Mouse (Mus musculus): Measurements from ENCODE around the gene Gpatch8. TPM values are rescaled to one million over a fixed set of nuclear protein-coding genes. Genes with fewer than 3 reads are reported as not detected.
A peak's percentile ranks its signal among the peaks of the same experiment; 100 is the strongest.

Gpatch8 gene
- polyA plus RNA-seq, 1 experiment from 2014 or later = 76.7 TPM

GRCm38 (mm10) chr11:102440255-102440654 is 115.9 kb downstream of the Gpatch8 start:
- Histone ChIP-seq H3K27ac (replicated peaks) (no peak overlapping the region), H3K27me3 (replicated peaks; ENCODE audit: low read depth, poor library complexity, severe bottlenecking) (peaks cover 36% of the 10 kb centered on the region), H3K9me3 (no peaks in the 10 kb centered on the region), H3K4me3 (no peak overlapping the region), H3K4me1 (peaks cover 46% of the 10 kb centered on the region), H3K36me3 (replicated peaks) (peaks cover 88% of the 10 kb centered on the region)
- WGBS = 89% methylated on average over 8 of the region's 8 CpGs
- DNase-seq (ENCODE audit: low spot score) = no peak

- 80% methylated on average over 14 of the region's 14 CpGs for WGBS
- Histone ChIP-seq H3K9me3 (no peaks in the 10 kb centered on the region), H3K27me3 (replicated peaks; ENCODE audit: low read depth, poor library complexity, severe bottlenecking) (peaks cover 31% of the 10 kb centered on the region), H3K36me3 (replicated peaks) (peaks cover 96% of the 10 kb centered on the region), H3K27ac (replicated peaks) (no peak overlapping the region), H3K4me1 (peaks cover 38% of the 10 kb centered on the region), H3K4me3 (peak overlapping the region; percentile 54; the same call in 1 of the 2 replicates)
- DNase-seq (ENCODE audit: low spot score) = no peak
These were observed 116.8 kb downstream of the Gpatch8 start for GRCm38 (mm10) chr11:102439093-102440082.

- 6% methylated on average over 77 of the region's 77 CpGs for WGBS
- Histone ChIP-seq H3K27ac (replicated peaks) (peak overlapping the region; percentile 63), H3K27me3 (replicated peaks; ENCODE audit: low read depth, poor library complexity, severe bottlenecking) (peaks cover 31% of the 10 kb centered on the region), H3K4me1 (peaks cover 33% of the 10 kb centered on the region), H3K9me3 (no peaks in the 10 kb centered on the region), H3K36me3 (replicated peaks) (peaks cover 95% of the 10 kb centered on the region), H3K4me3 (peak overlapping the region; percentile 54)
- DNase-seq (ENCODE audit: low spot score) = peak; percentile 93
These were observed 117.7 kb downstream of the Gpatch8 start for GRCm38 (mm10) chr11:102438212-102439092.

- Histone ChIP-seq H3K9me3 (no peaks in the 10 kb centered on the region), H3K27me3 (replicated peaks; ENCODE audit: low read depth, poor library complexity, severe bottlenecking) (peaks cover 31% of the 10 kb centered on the region), H3K4me3 (peak overlapping the region; percentile 54), H3K36me3 (replicated peaks) (peaks cover 92% of the 10 kb centered on the region), H3K4me1 (peaks cover 43% of the 10 kb centered on the region), H3K27ac (replicated peaks) (peak overlapping the region; percentile 63)
- WGBS = 3% methylated on average over 87 of the region's 87 CpGs
- peak; percentile 80 for DNase-seq (ENCODE audit: low spot score)
These were observed 118.8 kb downstream of the Gpatch8 start for GRCm38 (mm10) chr11:102437120-102438061.

- Histone ChIP-seq H3K9me3 (no peaks in the 10 kb centered on the region), H3K4me3 (no peak overlapping the region), H3K4me1 (peaks cover 50% of the 10 kb centered on the region), H3K27ac (replicated peaks) (no peak overlapping the region), H3K27me3 (replicated peaks; ENCODE audit: low read depth, poor library complexity, severe bottlenecking) (peaks cover 31% of the 10 kb centered on the region), H3K36me3 (replicated peaks) (peaks cover 83% of the 10 kb centered on the region)
- 82% methylated on average over 10 of the region's 10 CpGs for WGBS
- no peak for DNase-seq (ENCODE audit: low spot score)
These were observed 119.8 kb downstream of the Gpatch8 start for GRCm38 (mm10) chr11:102436471-102436790.

- Histone ChIP-seq H3K27me3 (replicated peaks; ENCODE audit: low read depth, poor library complexity, severe bottlenecking) (peaks cover 31% of the 10 kb centered on the region), H3K9me3 (no peaks in the 10 kb centered on the region), H3K36me3 (replicated peaks) (peaks cover 77% of the 10 kb centered on the region), H3K4me1 (peaks cover 54% of the 10 kb centered on the region), H3K4me3 (no peak overlapping the region), H3K27ac (replicated peaks) (no peak overlapping the region)
- WGBS = 91% methylated on average over 18 of the region's 18 CpGs
- DNase-seq (ENCODE audit: low spot score) = no peak
These were observed 120.3 kb downstream of the Gpatch8 start for GRCm38 (mm10) chr11:102435754-102436470.

GRCm38 (mm10) chr11:102434816-102435705 is 121.1 kb downstream of the Gpatch8 start:
- no peak overlapping the region for H3K27ac ChIP-seq (replicated peaks)
- no peak for DNase-seq (ENCODE audit: low spot score)
- H3K27me3 ChIP-seq (replicated peaks; ENCODE audit: low read depth, poor library complexity, severe bottlenecking) = peaks cover 26% of the 10 kb centered on the region
- no peaks in the 10 kb centered on the region for H3K9me3 ChIP-seq
- 94% methylated on average over 11 of the region's 11 CpGs for WGBS
- H3K36me3 ChIP-seq (replicated peaks) = peaks cover 69% of the 10 kb centered on the region
- no peak overlapping the region for H3K4me3 ChIP-seq
- peaks cover 60% of the 10 kb centered on the region for H3K4me1 ChIP-seq

- Histone ChIP-seq H3K9me3 (no peaks in the 10 kb centered on the region), H3K4me3 (no peak overlapping the region), H3K27me3 (replicated peaks; ENCODE audit: low read depth, poor library complexity, severe bottlenecking) (peaks cover 19% of the 10 kb centered on the region), H3K36me3 (replicated peaks) (peaks cover 62% of the 10 kb centered on the region), H3K4me1 (peaks cover 63% of the 10 kb centered on the region), H3K27ac (replicated peaks) (no peak overlapping the region)
- peak; percentile 88 for DNase-seq (ENCODE audit: low spot score)
- 13% methylated on average over 7 of the region's 7 CpGs for WGBS
These were observed 121.8 kb downstream of the Gpatch8 start for GRCm38 (mm10) chr11:102434406-102434805.

- H3K9me3 ChIP-seq = no peaks in the 10 kb centered on the region
- no peak overlapping the region for H3K4me3 ChIP-seq
- H3K36me3 ChIP-seq (replicated peaks) = peaks cover 57% of the 10 kb centered on the region
- H3K4me1 ChIP-seq = peaks cover 63% of the 10 kb centered on the region
- WGBS = 92% methylated on average over 7 of the region's 7 CpGs
- peaks cover 14% of the 10 kb centered on the region for H3K27me3 ChIP-seq (replicated peaks; ENCODE audit: low read depth, poor library complexity, severe bottlenecking)
- no peak for DNase-seq (ENCODE audit: low spot score)
- H3K27ac ChIP-seq (replicated peaks) = no peak overlapping the region
These were observed 122.3 kb downstream of the Gpatch8 start for GRCm38 (mm10) chr11:102433866-102434265.

- Histone ChIP-seq H3K36me3 (replicated peaks) (peaks cover 47% of the 10 kb centered on the region), H3K27me3 (replicated peaks; ENCODE audit: low read depth, poor library complexity, severe bottlenecking) (peaks cover 4% of the 10 kb centered on the region), H3K9me3 (no peaks in the 10 kb centered on the region), H3K4me3 (peak overlapping the region; percentile 16; the same call in 1 of the 2 replicates), H3K4me1 (peaks cover 54% of the 10 kb centered on the region), H3K27ac (replicated peaks) (no peak overlapping the region)
- DNase-seq (ENCODE audit: low spot score) = no peak
- WGBS = 92% methylated on average over 6 of the region's 6 CpGs
These were observed 123.3 kb downstream of the Gpatch8 start for GRCm38 (mm10) chr11:102432896-102433295.
